Mouse (Mus musculus): ENCODE measurements at regions not wholly inside any gene's neighbourhood (a gene's known extent, or its start where the extent isn't known, plus 50 kb on each side); places are given as distances from the start of the nearest gene placed in this dataset.
A peak's percentile ranks its signal among the peaks of the same experiment; 100 is the strongest.

DNA sequence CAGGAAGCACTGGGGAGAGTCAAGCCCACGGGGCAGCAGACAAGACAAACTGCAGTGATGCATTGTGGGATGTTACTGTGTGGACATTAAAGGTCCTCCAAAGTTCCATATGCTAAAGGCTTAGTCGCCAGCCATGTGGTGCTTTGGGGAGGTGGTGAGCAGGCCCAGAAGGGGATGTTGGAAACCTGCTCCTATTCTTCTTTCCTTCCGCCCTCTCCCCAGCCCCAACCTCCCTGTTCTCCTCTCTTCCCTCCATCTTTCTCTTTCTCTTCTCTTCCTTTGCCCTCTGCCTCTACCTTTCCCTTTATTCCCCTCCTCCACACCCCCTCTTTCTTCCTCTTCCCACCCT is 468.3 kb upstream of the Mctp2 start:
- H3K27ac ChIP-seq (ENCODE audit: low read depth, low read length), result peak overlapping the region; percentile 40; the same call in 1 of the 2 replicates
- H3K27me3 ChIP-seq (replicated peaks; ENCODE audit: control insufficient read depth, insufficient read depth, low read length), result no peaks in the 10 kb centered on the region
- H3K9me3 ChIP-seq (ENCODE audit: control insufficient read depth, low read length), result no peaks in the 10 kb centered on the region
- ATAC-seq, result no peak
- no peaks in the 10 kb centered on the region for H3K36me3 ChIP-seq (ENCODE audit: control insufficient read depth, insufficient read depth, low read length)
- H3K9ac ChIP-seq (ENCODE audit: low read depth, low read length), result no peak overlapping the region
- WGBS, result 38% methylated on average over 3 of the region's 3 CpGs
- 0 out of 2 replicates have a peak, but pooled peaks cover 3% of the 10 kb centered on the region for H3K4me1 ChIP-seq (ENCODE audit: control insufficient read depth, insufficient read depth, low read depth, low read length)
- H3K4me3 ChIP-seq (ENCODE audit: low read length), result no peak overlapping the region
- H3K4me2 ChIP-seq (ENCODE audit: low read length), result no peak overlapping the region

DNA sequence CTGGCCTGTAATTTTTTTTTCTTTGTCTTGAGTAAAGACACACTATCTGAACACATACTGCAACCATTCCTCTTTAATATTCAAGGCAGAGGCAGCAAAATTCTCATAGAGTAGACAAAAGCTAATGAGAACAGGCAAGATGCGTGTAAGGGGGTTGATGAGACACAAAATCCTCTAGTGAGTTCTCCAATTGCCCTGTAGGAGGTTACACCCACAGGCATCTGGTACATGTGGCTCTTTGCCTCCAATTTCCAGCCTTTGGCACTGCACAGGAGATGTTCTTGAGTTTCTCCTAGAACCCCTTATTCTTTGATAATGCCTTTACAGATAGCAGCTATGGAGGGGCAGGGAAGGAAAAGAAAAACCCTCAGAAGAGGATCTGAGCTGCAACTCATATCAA is 480.9 kb upstream of the Mctp2 start:
- Histone ChIP-seq H3K4me2 (ENCODE audit: low read length) (no peak overlapping the region), H3K4me1 (ENCODE audit: control insufficient read depth, insufficient read depth, low read depth, low read length) (no peaks in the 10 kb centered on the region), H3K27me3 (replicated peaks; ENCODE audit: control insufficient read depth, insufficient read depth, low read length) (no peaks in the 10 kb centered on the region), H3K9me3 (ENCODE audit: control insufficient read depth, low read length) (no peaks in the 10 kb centered on the region), H3K27ac (ENCODE audit: low read depth, low read length) (no peak overlapping the region), H3K9ac (ENCODE audit: low read depth, low read length) (no peak overlapping the region), H3K36me3 (ENCODE audit: control insufficient read depth, insufficient read depth, low read length) (no peaks in the 10 kb centered on the region), H3K4me3 (ENCODE audit: low read length) (no peak overlapping the region)
- 55% methylated on average over 1 of the region's 1 CpGs for WGBS
- ATAC-seq, result no peak

DNA sequence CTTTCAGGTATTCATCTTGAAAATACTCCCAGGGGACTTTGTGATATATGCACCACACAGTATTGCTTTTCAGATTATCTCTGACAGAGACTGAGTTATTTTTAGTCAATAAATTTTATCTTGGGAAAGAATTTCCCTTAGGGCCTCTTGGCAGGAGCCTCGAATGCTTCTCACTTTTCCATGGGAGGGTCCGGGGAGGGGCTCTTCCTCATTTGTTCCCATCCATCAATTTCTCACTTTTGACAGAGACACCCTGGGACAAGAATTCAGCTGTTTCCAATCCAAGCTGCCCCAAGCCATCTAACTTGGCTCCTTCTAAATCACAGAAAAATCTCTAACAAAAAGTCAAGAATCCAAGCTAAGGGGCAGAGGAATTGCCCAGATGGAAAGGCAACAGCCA is 481.9 kb upstream of the Mctp2 start:
- H3K4me3 ChIP-seq (ENCODE audit: low read length), result no peak overlapping the region
- no peak overlapping the region for H3K9ac ChIP-seq (ENCODE audit: low read depth, low read length)
- H3K36me3 ChIP-seq (ENCODE audit: control insufficient read depth, insufficient read depth, low read length), result no peaks in the 10 kb centered on the region
- no peaks in the 10 kb centered on the region for H3K9me3 ChIP-seq (ENCODE audit: control insufficient read depth, low read length)
- H3K4me2 ChIP-seq (ENCODE audit: low read length), result no peak overlapping the region
- ATAC-seq, result no peak
- H3K4me1 ChIP-seq (ENCODE audit: control insufficient read depth, insufficient read depth, low read depth, low read length), result no peaks in the 10 kb centered on the region
- H3K27ac ChIP-seq (ENCODE audit: low read depth, low read length), result no peak overlapping the region
- H3K27me3 ChIP-seq (replicated peaks; ENCODE audit: control insufficient read depth, insufficient read depth, low read length), result no peaks in the 10 kb centered on the region
- WGBS, result 47% methylated on average over 2 of the region's 2 CpGs

DNA sequence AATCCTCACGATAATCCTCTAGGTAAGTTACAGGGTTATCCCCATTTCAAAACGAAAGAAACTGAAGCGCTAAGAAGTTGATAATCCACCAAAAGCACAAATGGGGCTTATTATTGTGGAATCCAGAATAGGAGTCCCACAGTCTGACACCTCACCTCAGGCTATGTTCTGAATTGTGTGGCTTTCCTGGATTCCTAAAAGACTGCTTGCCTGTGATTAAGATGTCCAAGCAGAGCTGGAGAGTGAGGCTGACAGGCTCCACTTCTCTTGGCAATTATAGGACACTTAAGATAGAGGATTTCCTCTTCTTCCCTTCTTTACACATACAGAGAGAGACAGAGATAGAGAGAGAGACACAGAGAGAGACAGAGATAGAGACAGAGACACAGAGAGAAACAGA is 515.7 kb upstream of the Mctp2 start:
- Histone ChIP-seq H3K27me3 (replicated peaks; ENCODE audit: control insufficient read depth, insufficient read depth, low read length) (no peaks in the 10 kb centered on the region), H3K4me2 (ENCODE audit: low read length) (no peak overlapping the region)

DNA sequence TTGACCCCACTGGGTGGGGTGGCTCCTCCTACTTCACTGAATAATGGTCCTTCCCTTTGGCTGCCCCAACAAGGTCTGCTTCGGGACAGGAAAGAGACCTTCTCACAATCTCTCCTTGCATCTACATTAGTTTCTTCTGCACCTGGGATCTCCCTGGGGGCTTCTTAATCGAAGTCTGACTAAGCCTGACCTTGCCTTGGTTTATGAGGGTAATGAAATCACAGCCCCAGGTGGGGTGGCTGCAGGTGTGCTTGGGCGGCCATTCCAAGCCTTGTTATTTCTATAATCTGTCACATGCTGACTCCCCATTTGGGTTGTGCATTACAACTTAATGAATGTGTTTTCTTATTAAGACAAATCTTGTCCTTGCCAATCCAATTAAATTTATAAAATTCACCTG is 520.2 kb upstream of the Mctp2 start:
- no peak for ATAC-seq
- Histone ChIP-seq H3K4me2 (ENCODE audit: low read length) (no peak overlapping the region), H3K9ac (ENCODE audit: low read depth, low read length) (no peak overlapping the region), H3K4me1 (ENCODE audit: control insufficient read depth, insufficient read depth, low read depth, low read length) (no peaks in the 10 kb centered on the region), H3K36me3 (ENCODE audit: control insufficient read depth, insufficient read depth, low read length) (no peaks in the 10 kb centered on the region), H3K4me3 (ENCODE audit: low read length) (no peak overlapping the region), H3K27ac (ENCODE audit: low read depth, low read length) (no peak overlapping the region), H3K9me3 (ENCODE audit: control insufficient read depth, low read length) (no peaks in the 10 kb centered on the region), H3K27me3 (replicated peaks; ENCODE audit: control insufficient read depth, insufficient read depth, low read length) (no peaks in the 10 kb centered on the region)
- 70% methylated on average over 3 of the region's 3 CpGs for whole genome bisulfite sequencing

More for the DNA sequence above, 515.7 kb upstream of the Mctp2 start:
- no peaks in the 10 kb centered on the region for H3K4me1 ChIP-seq (ENCODE audit: control insufficient read depth, insufficient read depth, low read depth, low read length)
- H3K9me3 ChIP-seq (ENCODE audit: control insufficient read depth, low read length), result no peaks in the 10 kb centered on the region
- no peak overlapping the region for H3K9ac ChIP-seq (ENCODE audit: low read depth, low read length)
- H3K4me3 ChIP-seq (ENCODE audit: low read length), result no peak overlapping the region
- WGBS, result 92% methylated on average over 3 of the region's 3 CpGs
- no peak overlapping the region for H3K27ac ChIP-seq (ENCODE audit: low read depth, low read length)
- no peak for ATAC-seq
- no peaks in the 10 kb centered on the region for H3K36me3 ChIP-seq (ENCODE audit: control insufficient read depth, insufficient read depth, low read length)

DNA sequence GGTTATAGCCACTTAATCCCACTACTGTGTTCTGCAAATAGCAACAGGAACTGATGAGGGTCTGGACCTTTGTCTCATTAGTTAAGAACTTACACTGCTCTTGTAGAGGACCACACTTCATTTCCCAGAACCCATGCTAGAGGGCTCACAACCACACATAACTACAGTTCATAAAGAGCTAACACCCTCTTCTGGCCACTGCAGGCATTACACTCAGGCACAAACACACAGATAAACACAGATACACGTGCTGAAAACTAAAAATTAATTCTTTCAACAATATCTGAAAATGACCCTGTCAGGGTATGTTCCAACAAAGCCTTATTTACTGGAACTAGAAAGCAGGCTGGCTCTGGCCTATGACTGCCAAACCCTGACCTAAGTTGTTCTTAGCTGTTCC is 529.0 kb upstream of the Mctp2 start:
- H3K27me3 ChIP-seq (replicated peaks; ENCODE audit: control insufficient read depth, insufficient read depth, low read length), result no peaks in the 10 kb centered on the region
- no peak overlapping the region for H3K4me3 ChIP-seq (ENCODE audit: low read length)
- no peak for ATAC-seq
- H3K4me2 ChIP-seq (ENCODE audit: low read length), result no peak overlapping the region
- WGBS, result 89% methylated on average over 1 of the region's 1 CpGs
- H3K27ac ChIP-seq (ENCODE audit: low read depth, low read length), result no peak overlapping the region
- H3K4me1 ChIP-seq (ENCODE audit: control insufficient read depth, insufficient read depth, low read depth, low read length), result peaks cover 7% of the 10 kb centered on the region
- no peaks in the 10 kb centered on the region for H3K9me3 ChIP-seq (ENCODE audit: control insufficient read depth, low read length)
- no peak overlapping the region for H3K9ac ChIP-seq (ENCODE audit: low read depth, low read length)
- no peaks in the 10 kb centered on the region for H3K36me3 ChIP-seq (ENCODE audit: control insufficient read depth, insufficient read depth, low read length)

DNA sequence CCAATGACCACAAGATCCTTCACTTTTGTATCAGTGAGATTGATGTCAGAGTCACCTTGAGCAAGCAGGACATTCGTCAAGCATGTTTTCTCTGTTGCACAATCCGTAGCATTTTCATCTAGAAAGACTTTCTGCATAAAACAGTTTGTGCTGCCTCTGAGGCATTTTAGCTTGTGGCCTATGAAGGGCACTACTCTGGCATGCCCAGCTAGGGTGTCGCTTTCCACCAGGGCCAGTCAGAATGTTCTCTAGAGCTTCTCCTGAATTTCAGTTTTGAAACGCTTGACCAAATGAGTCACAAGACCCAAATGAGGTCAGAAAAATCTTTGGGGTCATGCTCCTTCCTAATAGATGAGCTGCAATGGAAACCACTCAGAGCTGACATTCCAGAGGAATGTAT is 529.6 kb upstream of the Mctp2 start:
- ATAC-seq, result no peak
- H3K36me3 ChIP-seq (ENCODE audit: control insufficient read depth, insufficient read depth, low read length), result no peaks in the 10 kb centered on the region
- H3K9me3 ChIP-seq (ENCODE audit: control insufficient read depth, low read length), result no peaks in the 10 kb centered on the region
- no peak overlapping the region for H3K27ac ChIP-seq (ENCODE audit: low read depth, low read length)
- WGBS, result 69% methylated on average over 4 of the region's 4 CpGs
- H3K4me1 ChIP-seq (ENCODE audit: control insufficient read depth, insufficient read depth, low read depth, low read length), result peaks cover 7% of the 10 kb centered on the region
- H3K27me3 ChIP-seq (replicated peaks; ENCODE audit: control insufficient read depth, insufficient read depth, low read length), result no peaks in the 10 kb centered on the region
- no peak overlapping the region for H3K4me3 ChIP-seq (ENCODE audit: low read length)
- no peak overlapping the region for H3K4me2 ChIP-seq (ENCODE audit: low read length)
- H3K9ac ChIP-seq (ENCODE audit: low read depth, low read length), result no peak overlapping the region

DNA sequence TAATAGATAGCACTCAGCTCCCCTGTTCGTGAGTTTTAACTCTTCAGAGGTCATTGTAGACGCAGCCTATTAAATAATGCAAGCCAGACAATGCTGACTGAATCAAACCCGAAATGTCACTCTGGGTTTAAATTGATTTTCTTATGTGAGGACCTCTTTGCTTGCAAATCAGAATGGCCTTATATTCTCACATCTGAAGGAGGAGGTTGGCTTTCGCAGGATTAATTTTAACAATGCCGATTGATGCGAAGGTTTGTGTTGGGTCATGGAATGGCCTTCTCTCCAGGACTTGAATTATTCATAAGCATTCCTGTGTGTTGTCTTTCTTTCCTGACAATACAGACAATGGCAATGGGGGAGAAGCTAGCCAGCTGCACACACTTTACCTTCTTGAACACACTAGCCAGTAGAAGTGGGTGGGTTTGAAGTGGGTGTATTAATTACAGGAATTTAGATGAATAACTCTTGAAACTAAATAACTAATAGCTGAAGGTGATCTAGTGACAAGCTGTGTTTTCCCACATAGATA is 530.1 kb upstream of the Mctp2 start:
- Histone ChIP-seq H3K9me3 (ENCODE audit: control insufficient read depth, low read length) (no peaks in the 10 kb centered on the region), H3K27ac (ENCODE audit: low read depth, low read length) (no peak overlapping the region), H3K4me2 (ENCODE audit: low read length) (no peak overlapping the region), H3K4me1 (ENCODE audit: control insufficient read depth, insufficient read depth, low read depth, low read length) (peaks cover 7% of the 10 kb centered on the region), H3K36me3 (ENCODE audit: control insufficient read depth, insufficient read depth, low read length) (no peaks in the 10 kb centered on the region), H3K4me3 (ENCODE audit: low read length) (no peak overlapping the region), H3K27me3 (replicated peaks; ENCODE audit: control insufficient read depth, insufficient read depth, low read length) (no peaks in the 10 kb centered on the region), H3K9ac (ENCODE audit: low read depth, low read length) (no peak overlapping the region)
- WGBS, result 35% methylated on average over 6 of the region's 6 CpGs
- ATAC-seq, result no peak

DNA sequence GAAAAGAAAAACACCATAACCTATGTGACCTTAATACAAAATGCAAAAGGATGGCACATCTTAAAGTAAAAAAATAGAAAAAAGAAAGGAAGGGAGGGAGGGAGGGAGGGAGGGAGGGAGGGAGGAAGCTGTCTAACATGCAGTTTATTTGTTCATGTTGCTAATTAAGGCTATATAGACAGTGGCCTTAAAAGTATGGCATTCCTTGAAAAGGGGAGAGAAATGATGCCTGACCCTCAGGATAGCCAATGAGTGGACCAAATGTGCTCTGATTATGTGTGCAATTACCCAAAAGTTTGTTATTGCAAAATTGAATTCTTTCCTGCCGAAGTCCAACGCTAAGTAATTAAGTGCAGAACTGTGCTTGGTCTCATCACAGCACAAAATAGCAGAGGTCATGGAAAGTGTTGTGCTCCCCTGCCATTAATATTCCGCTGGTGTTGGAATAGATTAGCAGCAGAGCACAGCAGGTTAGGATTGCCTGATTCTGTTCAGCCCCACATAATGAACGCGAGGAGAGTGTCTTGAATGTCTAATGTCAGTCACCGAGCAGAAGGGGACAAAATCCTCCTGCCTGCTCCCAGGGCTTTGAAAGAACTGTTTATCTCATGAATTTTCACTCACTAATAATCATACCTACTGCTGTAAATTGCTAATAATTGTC is 531.7 kb upstream of the Mctp2 start:
- Histone ChIP-seq H3K4me1 (ENCODE audit: control insufficient read depth, insufficient read depth, low read depth, low read length) (peaks cover 7% of the 10 kb centered on the region), H3K9me3 (ENCODE audit: control insufficient read depth, low read length) (no peaks in the 10 kb centered on the region), H3K36me3 (ENCODE audit: control insufficient read depth, insufficient read depth, low read length) (no peaks in the 10 kb centered on the region), H3K9ac (ENCODE audit: low read depth, low read length) (no peak overlapping the region), H3K4me3 (ENCODE audit: low read length) (no peak overlapping the region), H3K27ac (ENCODE audit: low read depth, low read length) (no peak overlapping the region), H3K4me2 (ENCODE audit: low read length) (no peak overlapping the region), H3K27me3 (replicated peaks; ENCODE audit: control insufficient read depth, insufficient read depth, low read length) (no peaks in the 10 kb centered on the region)
- ATAC-seq, result peak; percentile 50
- 10% methylated on average over 6 of the region's 6 CpGs for WGBS

DNA sequence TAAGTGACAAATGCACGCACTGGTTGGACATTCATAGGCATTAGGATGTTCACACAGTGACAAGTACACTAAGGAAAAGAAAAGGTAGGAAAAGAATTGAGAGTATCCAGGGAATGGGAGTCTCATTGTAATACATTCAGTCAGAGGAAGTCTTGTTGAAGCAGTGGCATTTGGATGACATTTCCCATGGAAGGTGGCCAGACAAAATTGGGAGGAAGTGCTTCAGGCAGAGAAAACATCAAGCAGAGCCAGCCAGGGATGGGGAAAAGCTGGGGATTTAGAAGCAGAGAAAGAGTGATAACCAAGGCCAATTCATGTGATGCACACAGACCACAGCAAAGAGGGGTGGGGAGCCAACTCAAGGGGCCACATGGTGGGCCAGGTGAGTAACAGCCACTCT is 524.0 kb upstream of the Rgma start:
- Histone ChIP-seq H3K4me2 (ENCODE audit: low read length) (no peak overlapping the region), H3K27me3 (replicated peaks; ENCODE audit: control insufficient read depth, insufficient read depth, low read length) (no peaks in the 10 kb centered on the region), H3K36me3 (ENCODE audit: control insufficient read depth, insufficient read depth, low read length) (no peaks in the 10 kb centered on the region), H3K27ac (ENCODE audit: low read depth, low read length) (no peak overlapping the region), H3K4me3 (ENCODE audit: low read length) (no peak overlapping the region), H3K4me1 (ENCODE audit: control insufficient read depth, insufficient read depth, low read depth, low read length) (no peaks in the 10 kb centered on the region), H3K9ac (ENCODE audit: low read depth, low read length) (no peak overlapping the region), H3K9me3 (ENCODE audit: control insufficient read depth, low read length) (no peaks in the 10 kb centered on the region)
- 95% methylated on average over 1 of the region's 1 CpGs for WGBS
- no peak for ATAC-seq
